Mouse (Mus musculus) hindbrain, embryonic 13.5 days (tissue): ENCODE measurements around the gene Gm14139. TPM values are rescaled to one million over a fixed set of nuclear protein-coding genes. Genes with fewer than 3 reads are reported as not detected.
"Not testable (repeated sequence)": the region's sequence is repeated elsewhere in the genome, so short reads cannot be mapped to it uniquely, and the experiment has no call there.

Source experiments
- ATAC-seq: fragments of 200-750 bp; cut with Nextera tagmentation; 2 replicates; pipeline ENCODE4 v1.8.0; 2017; ENCODE audit warnings: moderate TSS enrichment; ENCODE audit not compliant: low FRiP score
- H3K27ac ChIP-seq: fragments of 300-500 bp; sonication (generic); 2 replicates; pipeline ENCODE4 v1.5.1; 2015; ENCODE audit warnings: inconsistent platforms, mild to moderate bottlenecking, moderate library complexity
- H3K27me3 ChIP-seq: fragments of 300-500 bp; sonication (generic); 2 replicates; pipeline ENCODE4 v1.6.1; 2015; ENCODE audit warnings: mild to moderate bottlenecking, inconsistent platforms
- H3K36me3 ChIP-seq: fragments of 300-500 bp; sonication (generic); 2 replicates; pipeline ENCODE4 v1.6.1; 2015; ENCODE audit warnings: mild to moderate bottlenecking, inconsistent platforms
- H3K4me1 ChIP-seq: fragments of 300-500 bp; sonication (generic); replicated peaks from 2 replicates; pipeline ENCODE4 v1.6.1; 2015; ENCODE audit warnings: inconsistent platforms
- H3K4me2 ChIP-seq: fragments of 300-500 bp; sonication (generic); 2 replicates; pipeline ENCODE4 v1.6.1; 2015; ENCODE audit warnings: inconsistent platforms, mild to moderate bottlenecking, moderate library complexity
- H3K4me3 ChIP-seq: fragments of 300-500 bp; sonication (generic); 2 replicates; pipeline ENCODE4 v1.5.1; 2015; ENCODE audit warnings: mild to moderate bottlenecking, inconsistent platforms
- H3K9ac ChIP-seq: fragments of 300-500 bp; sonication (generic); 2 replicates; pipeline ENCODE4 v1.6.1; 2015; ENCODE audit warnings: mild to moderate bottlenecking, inconsistent platforms
- H3K9me3 ChIP-seq: fragments of 300-500 bp; sonication (generic); 2 replicates; pipeline ENCODE4 v1.6.1; 2016; ENCODE audit warnings: inconsistent platforms
- WGBS: fragments of 180-500 bp; shearing (Covaris S2); methylation state at CpG from one replicate; pipeline ENCODE4 v1.1.7; 2015; 5-methylcytosine and 5-hydroxymethylcytosine counted together
- polyA plus RNA-seq: library from polyadenylated mRNA; unstranded; fragments of >200 nt; fragmentation: Nextera tagmentation; extraction: Ambion mirVana; gene quantifications from 2 replicates; pipeline ENCODE4 v1.2.1, GENCODE M21; 2015

The Gm14139 gene
- not detected in 2 replicates for polyA plus RNA-seq

GRCm38 (mm10) chr2:150181570-150181999 lies at the start of gene Gm14139:
Gene Gm14139 (plus strand): TSS chr2:150181755.
- 82% methylated on average over 7 of the region's 7 CpGs for WGBS
- H3K36me3 ChIP-seq, H3K4me1 ChIP-seq, H3K9ac ChIP-seq, H3K27me3 ChIP-seq, H3K4me3 ChIP-seq, H3K27ac ChIP-seq, ATAC-seq, H3K4me2 ChIP-seq: not testable (repeated sequence)
- peaks cover 22% of the 10 kb centered on the region for H3K9me3 ChIP-seq

DNA sequence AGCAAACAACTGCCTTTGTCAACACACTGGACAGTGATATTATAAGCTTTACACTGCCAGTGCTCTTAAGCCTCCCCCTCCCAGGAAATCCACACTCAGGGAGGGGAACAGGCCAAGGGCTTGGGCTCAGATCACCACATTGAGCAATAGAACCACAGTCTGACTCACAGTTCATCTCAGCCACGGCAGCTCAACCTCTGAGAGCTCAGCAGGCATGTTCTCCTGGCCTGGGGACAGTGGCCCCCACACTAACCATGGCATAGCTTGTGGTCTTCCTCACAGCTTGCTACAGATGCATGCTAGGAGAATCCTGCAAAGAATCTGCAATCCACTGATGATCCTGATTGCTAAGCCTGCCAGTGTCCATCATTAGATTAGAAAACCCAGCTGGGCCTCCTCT lies 49.6 kb upstream of the Gm14139 start:
- peaks cover 13% of the 10 kb centered on the region for H3K4me1 ChIP-seq
- ATAC-seq, H3K27ac ChIP-seq, H3K27me3 ChIP-seq, H3K4me3 ChIP-seq, H3K9ac ChIP-seq, H3K4me2 ChIP-seq: not testable (repeated sequence)
- WGBS: 91% methylated on average over 1 of the region's 1 CpGs
- peaks cover 57% of the 10 kb centered on the region for H3K36me3 ChIP-seq
- peaks cover 20% of the 10 kb centered on the region for H3K9me3 ChIP-seq

DNA sequence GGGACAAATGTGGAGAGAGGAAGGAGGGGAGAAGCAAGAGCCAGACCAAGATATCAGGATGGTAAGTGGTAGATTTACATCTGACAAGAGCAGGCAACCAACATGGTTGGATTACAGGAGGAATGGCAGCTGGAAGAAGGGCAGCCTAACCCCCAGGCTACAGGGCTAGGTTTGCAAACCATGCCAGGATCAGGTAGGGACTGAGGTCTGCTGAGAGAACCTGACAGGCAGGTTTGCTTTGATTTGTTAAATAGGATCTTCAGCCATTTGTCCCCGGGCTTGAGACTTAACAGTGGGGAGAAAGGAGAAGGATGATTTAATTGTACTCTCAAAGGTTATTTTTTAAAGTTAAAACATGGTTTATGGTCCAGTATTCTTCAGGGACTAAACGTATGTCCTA lies 48.8 kb upstream of the Gm14139 start:
- Histone ChIP-seq H3K9ac (no peak overlapping the region), H3K36me3 (peaks cover 53% of the 10 kb centered on the region), H3K4me3 (no peak overlapping the region), H3K27me3 (no peaks in the 10 kb centered on the region), H3K9me3 (peaks cover 16% of the 10 kb centered on the region), H3K4me1 (peaks cover 13% of the 10 kb centered on the region), H3K27ac (no peak overlapping the region), H3K4me2 (no peak overlapping the region)
- ATAC-seq: no peak
- 90% methylated on average over 2 of the region's 2 CpGs for WGBS

- Histone ChIP-seq H3K36me3 (peaks cover 26% of the 10 kb centered on the region), H3K9ac (peak within 1 kb of the TSS; percentile 82), H3K4me1 (peaks cover 13% of the 10 kb centered on the region), H3K4me3 (peak within 1 kb of the TSS; percentile 67), H3K4me2 (peak within 1 kb of the TSS; percentile 68), H3K9me3 (no peaks in the 10 kb centered on the region), H3K27ac (peak within 1 kb of the TSS; percentile 78), H3K27me3 (no peaks in the 10 kb centered on the region)
- WGBS: 0% methylated on average over 13 of the region's 13 CpGs
- ATAC-seq: peak; percentile 100
These were observed 45.1 kb upstream of the Gm14139 start, which contains the start of gene Zfp120 for GRCm38 (mm10) chr2:150136435-150136897. Gene Zfp120 (minus strand): TSS chr2:150136708.

DNA sequence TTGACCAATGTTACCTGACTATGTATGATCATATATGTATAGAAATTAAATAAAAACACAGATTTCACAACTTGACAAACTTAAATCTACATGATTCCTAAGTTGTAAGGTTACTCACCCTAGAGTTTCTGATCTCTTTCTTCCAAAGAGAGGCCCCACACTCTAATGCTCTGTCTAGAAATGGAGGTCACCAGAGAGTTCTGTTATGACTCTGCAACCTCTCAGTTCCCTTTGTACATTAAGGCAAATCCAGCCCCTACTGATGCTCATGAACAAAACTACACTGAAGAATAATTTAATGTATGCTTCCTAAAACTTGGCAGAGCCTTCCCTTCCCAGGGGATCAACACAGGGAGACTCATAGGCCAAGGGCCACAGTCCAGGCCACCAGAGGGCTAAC lies 14.9 kb upstream of the Gm14139 start:
- Histone ChIP-seq H3K9ac (no peak overlapping the region), H3K4me1 (no peaks in the 10 kb centered on the region), H3K4me3 (no peak overlapping the region), H3K36me3 (no peaks in the 10 kb centered on the region), H3K9me3 (no peaks in the 10 kb centered on the region), H3K27me3 (no peaks in the 10 kb centered on the region), H3K4me2 (no peak overlapping the region), H3K27ac (no peak overlapping the region)
- no peak for ATAC-seq

GRCm38 (mm10) chr2:150173833-150174232 lies 7.7 kb upstream of the Gm14139 start:
- Histone ChIP-seq H3K4me2 (no peak overlapping the region), H3K9ac (no peak overlapping the region)
- no peak for ATAC-seq

GRCm38 (mm10) chr2:150179579-150179978 lies 2.0 kb upstream of the Gm14139 start, which contains the start of gene Gm10770:
Gene Gm10770 (minus strand): TSS chr2:150179679.
- 88% methylated on average over 4 of the region's 4 CpGs for WGBS
- H3K4me1 ChIP-seq, H3K4me2 ChIP-seq, H3K4me3 ChIP-seq, H3K9ac ChIP-seq, H3K27me3 ChIP-seq, H3K27ac ChIP-seq, H3K36me3 ChIP-seq, ATAC-seq: not testable (repeated sequence)
- peaks cover 28% of the 10 kb centered on the region for H3K9me3 ChIP-seq

More at GRCm38 (mm10) chr2:150173833-150174232, 7.7 kb upstream of the Gm14139 start:
- Histone ChIP-seq H3K27me3 (no peaks in the 10 kb centered on the region), H3K36me3 (no peaks in the 10 kb centered on the region), H3K4me3 (no peak overlapping the region), H3K9me3 (peaks cover 21% of the 10 kb centered on the region), H3K27ac (no peak overlapping the region), H3K4me1 (no peaks in the 10 kb centered on the region)

- H3K4me3 ChIP-seq, H3K4me1 ChIP-seq, H3K27me3 ChIP-seq, H3K9ac ChIP-seq, H3K36me3 ChIP-seq, H3K4me2 ChIP-seq, H3K27ac ChIP-seq, ATAC-seq: not testable (repeated sequence)
- peaks cover 22% of the 10 kb centered on the region for H3K9me3 ChIP-seq
These were observed 509 bp upstream of the Gm14139 start for GRCm38 (mm10) chr2:150181046-150181445.

DNA sequence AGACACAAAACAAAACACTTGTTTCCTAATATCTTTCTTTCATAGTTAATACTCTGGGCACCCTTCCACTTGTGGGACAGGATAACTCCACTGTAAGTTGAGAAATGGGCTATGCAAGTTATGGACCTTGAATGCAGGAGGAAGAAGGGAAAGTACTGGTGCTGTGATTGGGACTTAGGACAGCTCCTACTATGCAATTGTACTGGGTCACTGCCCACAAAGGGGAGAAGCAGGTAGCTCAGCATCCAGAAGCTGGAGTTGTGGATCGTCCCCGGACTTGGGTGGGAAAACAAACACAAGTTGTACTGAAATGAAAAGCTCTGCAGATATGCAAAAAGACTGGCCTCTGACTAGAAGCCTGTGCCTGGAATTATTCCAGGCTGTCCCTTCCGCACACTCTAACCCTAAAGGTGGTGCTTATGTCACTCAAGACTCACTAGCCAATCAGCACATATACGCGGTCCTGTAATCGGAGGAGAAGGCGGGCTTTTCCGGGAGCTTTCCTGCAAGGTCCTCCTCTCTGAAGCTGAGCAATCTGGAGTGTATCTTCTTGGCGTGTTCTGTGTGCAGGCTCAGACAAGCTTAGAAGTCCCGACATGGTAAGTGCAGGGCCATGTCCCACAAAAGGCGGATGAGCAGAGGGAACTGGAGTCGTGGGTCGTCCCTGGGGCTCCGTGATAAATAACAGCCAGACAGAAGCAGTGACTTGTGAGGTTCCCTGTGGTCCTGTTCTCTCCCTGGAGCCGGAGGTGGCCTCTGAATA lies 36.2 kb downstream of the Gm14139 start, which contains the start of gene Zfp937:
TSS of gene Zfp937 (plus strand) at position 474 of the 763 bp plus-strand sequence.
- Histone ChIP-seq H3K27ac (peak within 1 kb of the TSS; percentile 52), H3K4me2 (peak within 1 kb of the TSS; percentile 54), H3K4me3 (peak within 1 kb of the TSS; percentile 45), H3K9ac (peak within 1 kb of the TSS; percentile 70)
- not testable (repeated sequence) for H3K27me3 ChIP-seq, H3K9me3 ChIP-seq, H3K36me3 ChIP-seq, H3K4me1 ChIP-seq
- ATAC-seq: peak; percentile 100
- WGBS: 2% methylated on average over 15 of the region's 15 CpGs

- H3K27ac ChIP-seq: peak overlapping the region; percentile 52
- not testable (repeated sequence) for H3K27me3 ChIP-seq, H3K36me3 ChIP-seq, H3K4me1 ChIP-seq, H3K9me3 ChIP-seq
- ATAC-seq: peak; percentile 4; the same call in 1 of the 2 replicates
- peak overlapping the region; percentile 45 for H3K4me3 ChIP-seq
- WGBS: 29% methylated on average over 4 of the region's 4 CpGs
- H3K4me2 ChIP-seq: peak overlapping the region; percentile 54
- H3K9ac ChIP-seq: peak overlapping the region; percentile 70
These were observed 36.8 kb downstream of the Gm14139 start for GRCm38 (mm10) chr2:150218363-150218725.

GRCm38 (mm10) chr2:150223263-150223662 lies 41.7 kb downstream of the Gm14139 start:
- H3K27ac ChIP-seq, ATAC-seq, H3K36me3 ChIP-seq, H3K4me3 ChIP-seq, H3K9ac ChIP-seq, H3K27me3 ChIP-seq, H3K4me1 ChIP-seq, H3K9me3 ChIP-seq, H3K4me2 ChIP-seq: not testable (repeated sequence)
